Mouse (Mus musculus): Measurements from ENCODE around the gene Nacc1.

Nacc1 gene

DNA sequence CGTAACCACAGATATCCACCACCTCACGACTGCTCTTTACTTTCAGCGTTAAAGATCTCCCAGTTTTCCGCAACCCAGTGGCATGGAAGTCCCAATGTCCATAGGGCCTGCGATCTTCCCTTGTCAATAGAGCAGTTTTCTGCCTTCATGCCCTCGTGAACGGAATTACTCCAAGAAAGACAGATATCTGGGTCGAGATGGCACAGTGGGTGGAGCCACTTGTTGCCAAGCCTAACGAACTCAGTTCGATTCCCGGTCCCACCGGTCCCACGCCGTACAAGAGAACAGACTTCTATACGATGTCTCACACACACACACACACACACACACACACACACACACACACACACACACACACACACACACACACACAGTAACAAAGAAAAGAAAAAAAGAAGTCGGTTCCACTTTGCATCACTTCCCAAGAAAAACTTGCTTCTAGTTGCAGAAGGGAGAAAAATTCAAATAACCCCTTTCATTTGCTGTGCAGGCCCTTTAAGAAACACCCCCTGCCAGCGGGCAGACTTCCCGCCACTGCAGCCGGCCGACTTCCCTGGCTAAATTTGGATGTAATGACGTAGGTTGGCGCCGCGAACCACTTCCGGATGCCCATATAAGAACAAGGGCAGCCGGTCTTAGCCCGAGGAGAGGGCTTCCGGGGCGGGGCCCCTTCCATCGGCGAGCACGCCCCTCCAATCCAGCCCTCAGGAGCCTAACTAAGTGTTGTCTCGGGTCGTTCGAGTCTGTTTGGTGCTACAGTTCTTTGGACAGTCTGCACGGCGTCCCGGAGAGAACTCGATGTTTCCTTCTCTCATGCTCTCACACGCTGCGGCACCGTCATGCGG lies 24.0 kb downstream of the Nacc1 start:
- in situ Hi-C loops (cut with MseI, MboI) = no loop called here

DNA sequence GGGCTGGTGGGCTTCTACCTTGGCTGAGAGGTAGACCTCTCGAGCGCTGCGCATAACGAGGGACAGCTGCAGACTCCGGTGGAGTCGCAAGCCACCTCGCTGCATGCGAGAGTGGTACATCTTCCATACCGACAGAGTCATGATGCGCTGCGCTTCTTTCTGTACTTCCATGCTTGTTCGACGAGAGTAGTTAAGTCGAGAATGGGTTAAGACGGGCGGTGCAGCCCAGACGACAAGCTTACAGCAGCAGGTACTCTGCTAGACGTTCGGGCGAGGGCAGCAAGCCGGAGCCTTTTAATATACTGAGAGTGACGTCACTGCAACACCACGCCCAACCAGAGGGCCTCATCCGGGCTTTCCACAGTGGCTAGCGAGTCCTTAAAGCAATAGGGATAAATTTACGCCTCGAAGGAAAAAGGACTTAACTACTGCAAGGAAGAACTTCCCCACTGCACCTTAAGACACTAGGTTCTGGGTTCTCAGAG lies 25.0 kb downstream of the Nacc1 start, which contains the start of gene Ier2:
Gene Ier2, minus strand, starts transcription at position 272 of the 485 bp plus-strand sequence.
- in situ Hi-C loops (cut with MseI, MboI) = no loop called here

DNA sequence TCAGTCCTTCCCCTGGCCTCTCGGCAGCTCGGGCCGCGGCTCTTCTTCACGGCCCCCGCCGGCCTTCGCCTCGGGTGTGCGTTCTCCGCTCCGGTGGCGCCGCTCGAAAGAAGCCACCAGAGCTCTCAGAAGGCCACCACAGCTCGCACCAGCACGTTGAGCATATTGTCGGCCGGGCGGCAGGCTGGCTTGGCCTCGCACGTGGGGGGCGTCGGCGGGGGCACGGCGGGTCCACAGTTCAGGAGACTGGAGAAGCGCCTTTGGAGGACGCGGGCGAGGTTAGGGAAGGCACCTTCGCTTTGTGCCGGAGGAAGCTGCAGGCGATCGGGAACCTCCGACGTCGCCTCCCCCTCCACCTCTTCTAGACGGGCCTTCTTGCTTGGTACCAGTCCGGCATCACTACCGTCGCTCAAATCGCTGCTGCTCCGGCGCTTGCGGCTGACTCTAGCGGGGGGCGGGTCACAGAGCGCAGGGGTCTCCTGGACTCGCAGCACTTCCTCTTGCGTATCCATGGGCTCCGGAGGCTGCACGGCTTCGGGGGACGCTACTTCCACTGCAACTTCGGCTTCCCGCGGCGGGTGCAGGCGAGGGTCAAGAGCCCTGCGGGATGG lies 25.6 kb downstream of the Nacc1 start:
- in situ Hi-C loops (cut with MseI, MboI) = no loop called here

DNA sequence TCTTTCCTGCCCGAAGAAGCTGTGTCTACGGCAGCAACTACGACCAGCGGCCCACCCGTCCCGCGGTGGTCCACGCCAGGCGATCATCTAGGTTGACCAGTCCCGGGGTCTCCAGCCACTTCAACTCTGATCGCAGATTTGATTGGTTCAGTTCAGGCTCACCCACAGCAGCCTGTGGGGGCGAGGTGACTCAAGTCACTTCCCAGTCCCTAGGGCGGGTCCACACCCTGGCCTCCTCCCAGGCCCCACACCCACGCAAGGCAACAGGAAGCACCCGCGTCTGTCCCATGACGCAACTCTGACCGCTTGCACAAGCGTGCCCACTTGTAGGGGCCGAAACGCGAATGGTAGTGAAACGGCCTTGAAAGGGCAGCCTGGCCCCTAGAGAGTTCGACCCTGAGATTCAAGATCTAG lies 26.2 kb downstream of the Nacc1 start:
- in situ Hi-C loops (cut with MseI, MboI) = no loop called here

DNA sequence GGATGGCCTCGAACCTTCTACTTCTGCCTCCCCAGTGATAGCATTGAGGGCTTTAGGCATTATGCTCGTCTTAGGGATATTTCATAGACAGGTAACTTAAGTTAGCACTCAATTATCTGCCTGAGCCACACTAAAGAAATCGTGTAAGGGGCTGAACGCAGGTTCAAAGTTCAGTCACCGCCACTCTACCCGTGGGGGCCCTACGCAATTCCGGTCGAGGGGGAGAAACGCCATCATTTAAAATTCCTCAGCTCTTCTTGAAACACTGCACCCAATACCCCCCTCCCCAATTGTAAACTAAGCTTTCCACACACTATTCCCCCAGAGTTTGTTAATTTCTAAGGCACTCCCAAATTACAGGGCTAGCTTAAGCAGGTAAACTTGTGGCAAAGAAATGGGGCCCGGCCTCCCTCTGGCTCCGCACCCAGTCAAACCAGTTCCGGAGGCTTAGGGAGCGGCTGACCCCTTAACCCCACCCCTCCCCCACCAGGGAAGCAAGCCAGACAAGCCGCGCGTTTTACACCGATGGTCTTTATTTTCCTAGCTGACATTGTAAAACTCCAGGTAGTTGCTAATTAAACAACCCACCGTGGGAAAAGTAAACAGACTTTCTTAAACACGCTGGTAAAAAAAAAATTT lies 26.7 kb downstream of the Nacc1 start:
- in situ Hi-C loops (cut with MseI, MboI) = no loop called here

DNA sequence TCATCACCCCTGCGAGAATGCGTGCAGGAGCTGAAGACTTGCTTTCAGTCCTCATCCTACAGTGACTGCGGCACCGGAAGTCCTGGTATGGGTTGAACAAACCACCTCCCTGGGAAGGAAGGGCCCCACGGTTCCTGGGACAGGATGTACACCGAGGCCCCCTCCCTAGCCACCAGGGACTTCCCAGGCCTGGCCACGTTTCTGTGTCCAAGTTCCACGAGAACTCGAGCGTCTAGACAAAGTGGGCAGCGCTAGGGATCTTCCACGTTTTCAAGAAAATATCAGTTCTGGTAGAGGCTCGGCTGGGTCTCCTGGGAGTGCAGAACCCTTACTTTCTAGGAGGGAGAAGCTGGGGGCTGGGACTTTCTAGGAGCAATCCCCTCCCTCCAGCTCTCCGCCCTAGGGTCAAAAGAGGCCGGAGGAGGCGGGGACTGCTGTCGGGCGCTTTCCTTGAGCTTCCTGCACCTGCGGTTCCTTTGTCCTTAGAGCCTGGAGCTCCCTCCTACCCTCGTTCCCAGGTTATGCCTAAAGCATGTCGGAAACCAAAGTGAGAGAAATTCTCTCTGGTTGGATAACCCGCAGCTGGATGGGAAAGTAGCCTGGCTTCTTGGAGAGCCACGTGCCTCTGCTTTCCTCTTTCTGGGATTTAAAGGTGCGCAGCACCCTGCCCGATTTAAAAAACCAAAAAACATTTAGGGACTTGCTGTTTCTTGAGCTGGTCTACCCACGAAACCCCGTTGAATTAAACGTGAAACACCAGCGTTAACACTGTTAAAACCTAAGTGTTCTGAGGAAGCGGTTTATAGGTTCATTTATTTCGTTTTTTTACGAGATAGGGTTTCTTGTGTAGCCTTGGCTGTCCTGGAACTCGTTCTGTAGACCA lies 27.5 kb downstream of the Nacc1 start:
- in situ Hi-C loops (cut with MseI, MboI) = no loop called here

DNA sequence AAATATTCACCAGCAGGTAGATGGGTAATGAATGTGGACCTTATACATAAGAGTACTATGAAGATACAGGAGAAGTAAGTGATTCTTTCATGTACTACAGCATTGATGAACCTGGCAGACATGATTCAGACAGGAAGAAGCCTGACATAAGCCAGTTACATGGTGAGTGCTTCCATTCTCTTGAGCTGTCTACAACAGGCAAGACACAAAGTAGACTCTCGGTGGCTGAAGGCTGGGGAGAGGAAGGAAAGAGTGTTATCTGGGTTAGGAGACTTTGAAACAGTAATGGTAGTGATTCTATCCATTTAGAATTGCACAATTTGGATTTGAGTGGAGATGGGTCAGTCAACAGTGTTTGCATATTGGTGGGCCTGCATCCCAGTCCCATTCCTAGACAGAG lies 28.7 kb downstream of the Nacc1 start:
- in situ Hi-C loops (cut with MseI, MboI) = no loop called here

DNA sequence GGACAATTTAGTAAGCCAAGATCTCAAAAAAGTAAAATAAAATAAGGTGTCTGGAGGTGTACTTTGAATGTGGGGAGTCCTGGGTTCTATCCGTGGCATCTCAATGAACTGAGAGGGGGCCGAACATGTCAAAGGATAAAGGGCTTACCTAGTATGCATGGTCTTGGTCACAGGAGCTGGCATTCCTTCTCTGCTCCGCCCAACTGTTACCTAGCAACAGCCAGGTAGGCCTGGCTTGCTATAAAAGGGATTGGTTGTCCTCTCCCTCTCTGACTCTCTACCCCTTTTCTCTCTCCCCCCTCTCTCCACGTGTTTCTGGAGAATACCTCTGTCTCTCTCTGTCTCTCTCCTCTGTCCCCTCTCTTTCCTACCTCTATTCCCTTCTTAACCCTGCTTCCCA lies 30.0 kb downstream of the Nacc1 start:
- in situ Hi-C loops (cut with MseI, MboI) = no loop called here

DNA sequence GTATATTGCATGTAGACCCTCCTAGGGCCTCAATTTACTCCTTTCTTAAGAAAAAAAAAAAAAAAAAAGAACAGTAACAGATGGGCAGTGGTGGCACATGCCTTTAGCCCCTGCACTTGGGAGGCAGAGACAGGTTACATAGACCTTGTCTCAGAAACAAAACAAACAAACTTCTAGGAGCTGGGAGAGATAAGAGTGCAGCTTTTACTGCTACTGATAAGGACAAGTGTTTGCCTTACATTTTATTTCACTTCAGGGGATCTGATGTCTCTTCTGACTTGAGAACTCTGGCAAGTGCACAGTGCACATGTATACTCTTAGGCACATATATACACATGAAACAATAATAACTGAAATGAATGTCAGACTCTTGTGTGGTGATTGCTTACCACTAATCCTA lies 30.5 kb downstream of the Nacc1 start:
- in situ Hi-C loops (cut with MseI, MboI) = no loop called here

DNA sequence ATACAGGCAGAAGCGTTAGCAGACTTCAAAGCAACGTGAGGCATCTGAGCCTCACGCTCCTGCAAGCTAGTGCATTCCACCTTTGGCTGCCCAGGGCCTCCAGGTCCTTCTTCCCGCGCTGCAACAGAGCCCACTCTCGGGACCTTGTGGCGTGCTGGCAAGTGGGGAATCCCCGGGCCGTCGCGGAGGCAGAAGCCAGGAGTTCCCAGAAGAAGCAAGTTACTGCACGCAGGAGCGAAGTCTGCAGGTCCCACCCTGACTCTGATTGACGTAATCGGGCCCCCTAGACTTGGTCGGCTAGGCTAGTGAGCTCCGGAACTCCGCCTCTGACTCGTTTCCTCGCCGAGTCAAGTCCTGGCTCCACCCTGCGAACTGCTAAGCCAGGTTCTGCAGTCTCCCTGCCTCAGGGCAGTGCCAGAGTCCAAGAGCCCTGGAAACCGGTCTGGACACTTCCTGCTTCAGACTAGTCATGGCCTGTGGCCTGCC lies 31.0 kb downstream of the Nacc1 start:
- in situ Hi-C loops (cut with MseI, MboI) = no loop called here

DNA sequence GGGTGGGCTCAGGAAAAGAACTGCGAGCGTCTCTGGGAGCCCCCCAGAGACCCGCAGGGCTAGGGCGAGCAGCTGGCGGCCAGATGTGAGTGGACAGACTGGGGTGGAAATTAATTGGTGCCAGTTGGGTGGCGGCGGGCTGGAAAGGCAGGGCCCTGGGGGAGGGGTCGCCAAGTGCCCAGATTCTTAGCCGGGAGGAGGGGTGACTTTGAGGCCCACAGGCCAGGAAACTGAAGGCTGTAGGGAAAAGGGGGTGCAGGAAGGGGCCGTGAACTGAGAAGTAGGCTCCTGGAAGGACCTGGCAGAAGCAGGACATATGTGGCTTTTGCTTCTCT lies 31.5 kb downstream of the Nacc1 start:
- in situ Hi-C loops (cut with MseI, MboI) = no loop called here

DNA sequence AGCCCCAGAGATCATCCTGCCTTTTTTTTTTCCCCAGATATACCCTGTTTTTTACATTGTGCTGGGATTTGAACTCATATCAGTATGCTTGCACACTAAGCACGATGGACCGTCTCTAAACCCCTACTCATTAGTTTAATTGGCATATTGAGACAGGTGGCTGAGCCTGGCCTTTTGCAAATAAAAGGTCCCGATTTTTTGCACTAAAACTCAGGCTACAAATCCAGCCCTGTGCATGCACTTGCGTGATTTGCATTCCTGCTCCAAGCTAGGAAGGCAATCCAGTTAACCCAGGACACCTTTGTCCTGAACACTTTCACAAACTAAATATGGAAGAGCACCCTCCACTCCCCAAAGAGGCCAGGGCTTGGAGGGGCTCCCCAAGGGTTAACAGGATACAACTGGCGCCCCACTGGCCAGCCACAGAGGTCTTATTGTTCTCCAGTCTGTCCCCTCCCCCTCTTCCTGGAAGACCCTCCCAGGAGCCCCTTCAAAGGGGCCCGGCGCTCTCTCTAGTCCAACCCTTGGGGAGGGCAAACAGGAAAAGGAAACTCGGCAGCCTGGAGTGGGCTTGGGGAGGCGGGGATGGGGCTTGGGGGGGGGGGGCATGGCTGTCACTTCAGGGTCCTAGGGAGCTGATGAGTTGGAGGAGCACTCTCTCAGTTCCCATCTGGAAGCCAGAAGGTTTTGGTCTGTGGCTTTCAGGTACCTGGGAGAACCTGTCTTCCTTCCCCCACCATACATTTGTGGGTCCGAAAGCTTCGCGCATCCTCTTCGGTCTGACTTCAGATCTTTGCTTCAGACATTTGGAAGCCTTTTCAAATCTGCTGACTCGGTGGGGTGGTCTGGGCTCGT lies 32.1 kb downstream of the Nacc1 start:
- in situ Hi-C loops (cut with MseI, MboI) = no loop called here

DNA sequence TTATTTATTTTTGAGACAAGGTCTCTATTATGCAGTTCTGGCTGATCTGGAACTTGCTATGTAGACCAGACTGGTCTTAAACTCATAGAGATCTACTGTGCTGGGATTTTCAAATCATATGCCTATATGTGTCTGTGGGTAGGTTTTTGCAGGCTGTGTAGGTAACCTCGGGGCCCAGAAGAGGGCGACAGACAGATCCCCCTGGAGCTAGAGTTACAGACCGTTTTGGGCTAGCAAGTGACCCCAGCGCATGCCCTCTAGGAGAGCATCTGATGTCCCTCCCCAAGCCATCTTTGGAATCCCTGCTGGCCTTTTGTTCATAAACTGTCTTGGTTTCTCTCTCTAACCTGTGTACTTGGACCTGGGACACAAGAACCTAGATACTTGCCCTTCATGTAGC lies 33.1 kb downstream of the Nacc1 start:
- in situ Hi-C loops (cut with MseI, MboI) = no loop called here

DNA sequence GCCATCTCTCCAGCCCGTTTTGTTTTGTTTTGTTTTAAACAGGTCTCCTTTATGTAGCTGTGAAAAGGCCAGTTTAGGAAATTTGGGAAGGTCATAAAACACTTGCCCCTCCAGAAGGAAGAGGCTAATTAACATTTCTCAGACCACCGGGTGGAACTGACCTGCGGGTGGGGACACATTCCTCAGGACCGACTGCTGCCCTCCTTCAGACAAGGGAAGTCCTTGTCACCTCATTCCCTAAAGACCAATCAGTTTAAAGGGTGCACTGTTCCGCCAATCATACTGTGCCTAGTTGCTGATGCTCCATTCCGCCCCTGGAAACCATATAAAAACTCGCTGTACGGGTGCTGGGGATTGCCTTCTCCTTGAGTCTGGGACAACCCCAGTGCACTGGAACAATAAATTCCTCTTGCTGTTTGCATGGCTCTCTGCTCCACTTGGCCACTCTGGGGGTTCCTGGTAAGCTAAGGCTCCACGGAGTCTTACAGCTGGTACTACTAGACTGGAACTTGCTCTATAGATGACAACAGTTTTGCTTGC lies 34.5 kb downstream of the Nacc1 start:
- in situ Hi-C loops (cut with MseI, MboI) = no loop called here

DNA sequence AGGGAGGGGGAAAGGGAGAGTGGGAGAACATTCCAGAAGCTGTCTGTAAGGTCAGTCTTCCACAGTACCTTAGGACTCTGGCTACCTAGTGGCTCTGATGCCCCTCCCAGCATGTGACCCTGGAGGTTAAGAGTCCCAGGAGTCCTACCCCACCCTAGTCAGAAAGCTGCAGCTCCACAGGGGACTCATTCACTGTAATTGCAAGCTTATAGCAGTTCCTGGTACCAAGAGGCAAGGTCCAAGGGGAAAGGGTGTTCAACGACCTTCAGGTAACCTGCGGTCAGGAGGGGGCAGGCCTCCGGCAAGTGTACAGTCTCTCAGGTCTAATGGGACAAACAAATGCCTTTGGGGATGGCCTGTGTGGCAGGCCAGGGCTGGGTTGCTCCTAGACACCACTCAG lies 37.4 kb downstream of the Nacc1 start:
- in situ Hi-C loops (cut with MseI, MboI) = no loop called here

DNA sequence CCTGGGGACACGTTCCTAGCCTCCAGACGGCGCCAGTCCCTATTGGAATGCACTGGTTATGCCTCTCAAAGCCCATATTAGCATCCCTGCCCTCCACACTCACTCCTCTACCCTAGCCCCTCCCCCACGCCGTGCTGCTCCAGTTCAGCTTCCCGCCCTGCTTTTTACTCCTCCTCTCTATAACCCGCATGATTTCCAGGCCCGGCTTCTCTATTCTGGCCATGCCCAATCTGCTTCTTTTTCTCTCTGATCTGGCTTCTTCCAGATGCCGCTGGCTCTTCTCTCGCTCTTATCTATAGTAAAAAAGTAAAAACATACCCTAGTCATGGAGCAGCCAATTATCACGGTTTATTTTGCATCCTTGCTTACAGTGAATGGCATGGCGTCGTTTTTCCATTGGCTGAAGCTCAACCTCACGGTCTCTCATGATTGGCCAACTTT lies 40.2 kb downstream of the Nacc1 start:
- in situ Hi-C loops (cut with MseI, MboI) = no loop called here

DNA sequence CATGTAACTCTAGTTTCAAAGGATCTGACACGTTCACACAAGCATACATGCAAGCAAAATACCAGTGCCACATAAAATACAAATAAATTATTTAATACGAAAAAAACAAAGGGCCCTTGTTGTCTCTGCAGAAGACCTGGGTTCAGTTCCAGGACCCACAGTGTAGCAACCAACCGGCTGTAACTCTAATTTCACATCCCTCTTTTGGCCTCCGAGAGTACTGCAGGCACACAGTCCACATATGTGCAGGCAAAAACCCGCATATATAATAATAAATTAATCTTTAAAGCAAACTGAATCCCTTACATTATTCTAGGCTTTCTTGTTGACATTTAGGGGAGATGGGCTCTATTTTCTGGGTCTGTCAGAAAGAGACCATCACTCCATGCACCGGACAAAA lies 40.9 kb downstream of the Nacc1 start:
- in situ Hi-C loops (cut with MseI, MboI) = no loop called here

DNA sequence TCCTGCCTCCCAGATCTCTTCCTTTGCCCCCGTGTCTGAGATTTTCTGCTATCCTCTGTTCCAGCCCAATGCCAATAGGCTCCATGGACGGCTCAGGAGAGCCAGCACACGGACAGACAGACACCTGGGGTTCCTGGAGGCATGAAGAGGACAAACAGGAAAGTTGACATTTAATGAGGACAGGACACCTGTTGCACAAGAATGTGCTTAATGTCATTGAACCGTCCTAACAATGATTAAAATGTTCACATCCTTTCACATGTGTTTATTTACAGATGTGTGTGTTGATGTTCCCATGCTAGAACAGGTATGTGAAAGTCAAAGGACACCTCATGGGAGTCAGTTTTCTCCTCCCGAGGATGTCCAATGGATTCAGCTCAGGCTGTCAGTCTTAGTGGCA lies 44.6 kb downstream of the Nacc1 start:
- in situ Hi-C loops (cut with MseI, MboI) = no loop called here

DNA sequence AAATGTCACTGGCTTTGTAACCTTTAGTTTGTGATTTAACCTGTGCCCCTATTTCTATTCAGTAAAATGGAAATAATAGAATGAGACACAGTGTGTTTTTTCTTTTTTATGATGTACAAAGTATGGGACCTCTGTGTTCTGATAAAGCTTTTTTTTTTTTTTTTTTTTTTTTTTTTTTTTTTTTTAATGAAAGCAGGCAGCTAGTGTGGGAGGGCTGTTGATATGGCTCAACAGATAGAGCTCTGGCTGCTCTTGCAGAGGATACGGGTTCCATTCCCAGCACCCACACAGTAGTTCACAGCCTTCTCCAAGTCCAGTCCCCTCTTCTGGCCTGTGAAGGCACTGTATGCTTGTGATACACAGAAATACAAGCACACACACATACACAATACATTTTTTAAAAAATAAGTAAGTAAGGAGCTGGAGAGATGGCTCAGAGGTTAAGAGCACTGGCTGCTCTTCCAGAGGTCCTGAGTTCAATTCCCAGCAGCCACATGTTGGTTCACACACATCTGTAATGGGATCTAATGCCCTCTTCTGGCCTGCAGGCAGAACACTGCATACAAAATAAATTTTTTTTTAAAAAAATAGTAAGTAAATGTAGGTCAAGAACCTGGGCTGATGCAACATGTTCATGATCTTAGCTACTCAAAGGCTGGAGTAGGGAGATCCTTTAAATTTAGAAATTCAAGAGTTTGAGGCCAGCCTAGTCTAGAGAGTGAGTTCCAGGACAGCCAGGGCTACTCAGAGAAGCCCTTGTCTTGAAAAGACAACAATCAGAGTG lies 45.9 kb downstream of the Nacc1 start:
- in situ Hi-C loops (cut with MseI, MboI) = no loop called here
